Mouse (Mus musculus) ES-Bruce4 (cell line): Measurements from ENCODE around the gene Zfp641. TPM values are rescaled to one million over a fixed set of nuclear protein-coding genes. Genes with fewer than 3 reads are reported as not detected.

ENCODE experiments used
- H3K27ac ChIP-seq: 2 replicates; pipeline ENCODE4 v1.5.1; 2012; ENCODE audit warnings: low read length, inconsistent platforms; ENCODE audit not compliant: insufficient read depth
- H3K27me3 ChIP-seq: 2 replicates; pipeline ENCODE4 v1.6.1; 2012; ENCODE audit warnings: mild to moderate bottlenecking, low read length, inconsistent platforms; ENCODE audit not compliant: control insufficient read depth, poor library complexity, insufficient read depth, severe bottlenecking
- H3K36me3 ChIP-seq: 2 replicates; pipeline ENCODE4 v1.6.1; 2012; ENCODE audit warnings: inconsistent platforms, mild to moderate bottlenecking, low read length, moderate library complexity; ENCODE audit not compliant: control insufficient read depth, poor library complexity, insufficient read depth, severe bottlenecking
- H3K4me1 ChIP-seq: one replicate; pipeline ENCODE4 v1.8.1; 2011; ENCODE audit warnings: low read length; ENCODE audit not compliant: control insufficient read depth, insufficient read depth
- H3K4me3 ChIP-seq: 2 replicates; pipeline ENCODE4 v1.5.1; 2011; ENCODE audit warnings: low read depth, mild to moderate bottlenecking, low read length
- H3K9ac ChIP-seq: 2 replicates; pipeline ENCODE4 v1.6.1; 2012; ENCODE audit warnings: low read depth, mild to moderate bottlenecking, inconsistent platforms; ENCODE audit not compliant: poor library complexity, severe bottlenecking
- H3K9me3 ChIP-seq: replicated peaks from 2 replicates; pipeline ENCODE4 v1.6.1; 2012; ENCODE audit warnings: mild to moderate bottlenecking, low read length, inconsistent platforms; ENCODE audit not compliant: control insufficient read depth, poor library complexity, insufficient read depth, severe bottlenecking
- CTCF ChIP-seq: IDR thresholded peaks from one replicate; pipeline ENCODE4 v1.8.1; 2011; ENCODE audit warnings: low read depth, low read length
- EP300 ChIP-seq: IDR thresholded peaks from 2 replicates; pipeline ENCODE4 v1.6.1; 2011; ENCODE audit warnings: low read depth, low read length; ENCODE audit not compliant: insufficient read depth
- POLR2A ChIP-seq: IDR thresholded peaks from one replicate; pipeline ENCODE4 v1.8.1; 2011; ENCODE audit warnings: low read length; ENCODE audit not compliant: insufficient read depth
- polyA plus RNA-seq: library from polyadenylated mRNA; stranded (reverse); fragments of >200 nt; gene quantifications from 2 replicates; pipeline ENCODE4 v1.2.4, GENCODE M21; 2011; ENCODE audit warnings: low read depth; ENCODE audit not compliant: missing spikeins, insufficient read depth, insufficient read length

Zfp641 gene
- polyA plus RNA-seq, 1 experiment = 0.18 TPM

- no peak overlapping the region for H3K4me3 ChIP-seq
These were observed 9.5 kb downstream of the Zfp641 start for GRCm38 (mm10) chr15:98286418-98286817.

GRCm38 (mm10) chr15:98257776-98258175, 38.2 kb downstream of the Zfp641 start:
- Histone ChIP-seq H3K27ac (no peak overlapping the region), H3K4me3 (no peak overlapping the region), H3K27me3 (no peaks in the 10 kb centered on the region), H3K9me3 (peaks cover 8% of the 10 kb centered on the region), H3K36me3 (no peaks in the 10 kb centered on the region), H3K4me1 (no peaks in the 10 kb centered on the region), H3K9ac (no peak overlapping the region)
- no peak for TF ChIP-seq POLR2A
- TF ChIP-seq CTCF = no peak
- no peak for TF ChIP-seq EP300

More at GRCm38 (mm10) chr15:98286418-98286817, 9.5 kb downstream of the Zfp641 start:
- no peaks in the 10 kb centered on the region for H3K36me3 ChIP-seq
- no peaks in the 10 kb centered on the region for H3K9me3 ChIP-seq
- no peaks in the 10 kb centered on the region for H3K4me1 ChIP-seq
- H3K9ac ChIP-seq = no peak overlapping the region
- H3K27me3 ChIP-seq = no peaks in the 10 kb centered on the region
- TF ChIP-seq EP300 (no peak), POLR2A (no peak), CTCF (no peak)
- H3K27ac ChIP-seq = no peak overlapping the region

GRCm38 (mm10) chr15:98257193-98257592, 38.8 kb downstream of the Zfp641 start, which contains the start of gene H1fnt:
H1fnt (minus strand) TSS chr15:98257293.
- Histone ChIP-seq H3K27ac (no peak within 1 kb of the TSS), H3K4me1 (no peaks in the 10 kb centered on the region), H3K4me3 (no peak within 1 kb of the TSS), H3K27me3 (no peaks in the 10 kb centered on the region), H3K36me3 (no peaks in the 10 kb centered on the region), H3K9ac (no peak within 1 kb of the TSS), H3K9me3 (peaks cover 8% of the 10 kb centered on the region)
- TF ChIP-seq POLR2A (no peak), CTCF (no peak), EP300 (no peak)

GRCm38 (mm10) chr15:98256271-98256670, 39.7 kb downstream of the Zfp641 start:
- peaks cover 8% of the 10 kb centered on the region for H3K9me3 ChIP-seq
- TF ChIP-seq EP300 (no peak), CTCF (no peak), POLR2A (no peak)
- H3K27me3 ChIP-seq = no peaks in the 10 kb centered on the region
- H3K27ac ChIP-seq = no peak overlapping the region
- H3K4me1 ChIP-seq = no peaks in the 10 kb centered on the region
- no peaks in the 10 kb centered on the region for H3K36me3 ChIP-seq
- H3K9ac ChIP-seq = no peak overlapping the region
- H3K4me3 ChIP-seq = no peak overlapping the region

Other genes with a start within 250 kb of the Zfp641 start
- gene Pfkm, start 203.6 kb downstream of the Zfp641 start, polyA plus RNA-seq = 39.8 and 42.8 TPM in 2 replicates
- 69.2 and 70.6 TPM in 2 replicates for gene Senp1, start 202.4 kb downstream of the Zfp641 start, polyA plus RNA-seq
- gene Asb8, start 130.5 kb downstream of the Zfp641 start, polyA plus RNA-seq = 34.7 and 34.9 TPM in 2 replicates
- gene Ccdc184, start 129.0 kb downstream of the Zfp641 start, polyA plus RNA-seq = 0.81 and 1.8 TPM in 2 replicates
- gene Olfr288, start 100.6 kb downstream of the Zfp641 start, polyA plus RNA-seq = not detected in 2 replicates
- gene Gm44579, start 75.2 kb downstream of the Zfp641 start, polyA plus RNA-seq = not detected in 2 replicates
- not detected in 2 replicates for gene Olfr287, start 75.1 kb downstream of the Zfp641 start, polyA plus RNA-seq
- not detected in 2 replicates for gene Olfr286, start 61.7 kb downstream of the Zfp641 start, polyA plus RNA-seq
- gene H1fnt, start 38.9 kb downstream of the Zfp641 start, polyA plus RNA-seq = not detected in 2 replicates
- not detected in 2 replicates for gene Olfr285, start 21.2 kb upstream of the Zfp641 start, polyA plus RNA-seq
- gene Olfr284, start 44.8 kb upstream of the Zfp641 start, polyA plus RNA-seq = not detected in 2 replicates
- not detected in 2 replicates for gene Olfr283, start 84.8 kb upstream of the Zfp641 start, polyA plus RNA-seq
- not detected in 2 replicates for gene Olfr282, start 135.1 kb upstream of the Zfp641 start, polyA plus RNA-seq
- not detected in 2 replicates for gene Olfr281, start 156.4 kb upstream of the Zfp641 start, polyA plus RNA-seq
- not detected in 2 replicates for gene OR5BS1P, start 173.7 kb upstream of the Zfp641 start, polyA plus RNA-seq
- gene Lalba, start 186.6 kb upstream of the Zfp641 start, polyA plus RNA-seq = not detected in 2 replicates
- 0.10 TPM in 1 of 2 replicates, not detected in the other for gene Olfr279, start 196.2 kb upstream of the Zfp641 start, polyA plus RNA-seq
- gene Kansl2, start 238.1 kb upstream of the Zfp641 start, polyA plus RNA-seq = 116 and 119 TPM in 2 replicates